9 mouse cellular contexts compared by ENCODE assay signal in the genomic region with DNA sequence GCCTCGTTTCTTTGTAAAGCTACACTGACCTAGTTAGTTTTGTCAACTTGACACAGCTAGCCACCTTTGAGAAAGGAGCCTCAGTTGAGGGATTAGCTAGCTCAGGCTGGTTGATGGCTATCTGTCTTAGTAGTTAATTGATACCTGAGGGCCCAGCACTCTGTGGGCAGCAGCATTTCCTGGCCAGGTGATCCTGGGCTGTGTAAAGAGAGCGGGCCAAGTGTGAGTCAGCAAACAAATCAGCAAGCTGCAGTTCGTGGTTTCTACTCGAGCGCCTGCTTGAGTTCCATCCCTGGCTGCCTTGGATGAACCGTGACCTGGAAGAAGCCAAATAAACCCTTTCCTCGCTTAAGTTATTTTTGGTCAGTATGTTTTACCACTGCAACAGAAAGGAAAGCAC.
DNase-seq lines count a peak whose midpoint lies in the region; ATAC-seq lines count a peak whose summit lies in the region.
"Had no signal": no experiment of that assay in that cellular context is flagged by ENCODE, and none has a peak within 500 bp of the region (broad histone marks: within the 10 kb centered on the region; RNA-seq: fewer than 3 reads in every experiment).

No protein-coding gene starts in this region.

- 0 out of 2 replicates have a peak, but pooled peaks have one; percentile 31 for ATAC-seq in cerebellum, adult (ENCODE audit: insufficient number of reproducible peaks, low FRiP score, low TSS enrichment)

- no peak for DNase-seq in cerebellum, adult 11 months
- peak; percentile 16 to 17 for DNase-seq in urinary bladder, postnatal 36 days (ENCODE audit: low spot score in 2 of 2)
- no peak for DNase-seq in urinary bladder, postnatal 10 days (ENCODE audit: low spot score)
- peak; percentile 53 to 57 for DNase-seq in kidney, adult 8-10 months
- DNase-seq in yolk sac, embryonic 10.5 days (ENCODE audit: low spot score), result peak; percentile 68
- DNase-seq in heart, adult 9 months (ENCODE audit: low spot score in 2 of 2), result no peak
- DNase-seq in adrenal gland, postnatal 10 days, result no peak
- DNase-seq: B cell, adult 2 months had no signal

Comparison
In these comparisons a context has a peak if more than half of its experiments do, and no peak if none do; other contexts are left out.
1. DNase-seq: peak in urinary bladder, postnatal 36 days (2 of 2), kidney, adult 8-10 months (2 of 2) and yolk sac, embryonic 10.5 days (single experiment); none in cerebellum, adult 11 months (single experiment), urinary bladder, postnatal 10 days (single experiment), heart, adult 9 months (0 of 2) and adrenal gland, postnatal 10 days (single experiment).